Mouse (Mus musculus) hindbrain, embryonic 11.5 days (tissue): Measurements from ENCODE around the gene Cramp1l. TPM values are rescaled to one million over a fixed set of nuclear protein-coding genes. Genes with fewer than 3 reads are reported as not detected.

ENCODE experiments used
- ATAC-seq: fragments of 200-750 bp; cut with Nextera tagmentation; 2 replicates; pipeline ENCODE4 v1.8.0; 2017; ENCODE audit warnings: mild to moderate bottlenecking, moderate TSS enrichment, moderate library complexity; ENCODE audit not compliant: low FRiP score
- DNase-seq: peaks from one replicate; pipeline ENCODE4 v3.0.0-alpha.2; 2015; ENCODE audit warnings: low spot score
- H3K27ac ChIP-seq: fragments of 300-500 bp; sonication (generic); 2 replicates; pipeline ENCODE4 v1.5.1; 2014; ENCODE audit warnings: mild to moderate bottlenecking, low read depth, low read length
- H3K27me3 ChIP-seq: fragments of 300-500 bp; sonication (generic); 2 replicates; pipeline ENCODE4 v1.6.1; 2014; ENCODE audit warnings: mild to moderate bottlenecking, low read length, moderate library complexity, mixed read lengths; ENCODE audit not compliant: control insufficient read depth, insufficient read depth
- H3K36me3 ChIP-seq: fragments of 300-500 bp; sonication (generic); 2 replicates; pipeline ENCODE4 v1.6.1; 2014; ENCODE audit warnings: mild to moderate bottlenecking, low read length, moderate library complexity, mixed read lengths; ENCODE audit not compliant: control insufficient read depth, insufficient read depth
- H3K4me1 ChIP-seq: fragments of 300-500 bp; sonication (generic); replicated peaks from 2 replicates; pipeline ENCODE4 v1.6.1; 2014; ENCODE audit warnings: low read length, mixed read lengths; ENCODE audit not compliant: control insufficient read depth, insufficient read depth
- H3K4me2 ChIP-seq: fragments of 300-500 bp; sonication (generic); replicated peaks from 2 replicates; pipeline ENCODE4 v1.6.1; 2014; ENCODE audit warnings: mild to moderate bottlenecking, low read depth, low read length
- H3K4me3 ChIP-seq: fragments of 300-500 bp; sonication (generic); 2 replicates; pipeline ENCODE4 v1.5.1; 2014; ENCODE audit warnings: low read depth, low read length
- H3K9ac ChIP-seq: fragments of 300-500 bp; sonication (generic); 2 replicates; pipeline ENCODE4 v1.6.1; 2014; ENCODE audit warnings: low read depth, low read length
- H3K9me3 ChIP-seq: fragments of 300-500 bp; sonication (generic); 2 replicates; pipeline ENCODE4 v1.6.1; 2016; ENCODE audit warnings: low read length; ENCODE audit not compliant: control insufficient read depth
- WGBS: fragments of 180-500 bp; shearing (Covaris S2); extraction: QIAGEN DNeasy Blood & Tissue Kit; methylation state at CpG from one replicate; pipeline ENCODE4 v1.1.7; 2014; 5-methylcytosine and 5-hydroxymethylcytosine counted together
- polyA plus RNA-seq: library from polyadenylated mRNA; unstranded; fragments of >200 nt; fragmentation: Nextera tagmentation; extraction: Ambion mirVana; gene quantifications from 2 replicates; pipeline ENCODE4 v1.2.1, GENCODE M21; 2014

The Cramp1l gene
- 11.2 and 15.1 TPM in 2 replicates for polyA plus RNA-seq

GRCm38 (mm10) chr17:25015655-25016291 lies at the start of gene Cramp1l, which contains the start of gene Ift140:
TSS of gene Cramp1l (minus strand) at chr17:25015788.
TSS of gene Ift140 (plus strand) at chr17:25016085.
- WGBS = under 1% methylated on average over 52 of the region's 62 CpGs
- peak; percentile 100 for DNase-seq
- peak; percentile 98 for ATAC-seq
- Histone ChIP-seq H3K27me3 (no peaks in the 10 kb centered on the region), H3K4me1 (no peaks in the 10 kb centered on the region), H3K27ac (peak within 1 kb of the TSS; percentile 82), H3K4me2 (peak within 1 kb of the TSS; percentile 91), H3K9ac (peak within 1 kb of the TSS; percentile 99), H3K4me3 (peak within 1 kb of the TSS; percentile 99), H3K36me3 (no peaks in the 10 kb centered on the region), H3K9me3 (no peaks in the 10 kb centered on the region)

GRCm38 (mm10) chr17:25065189-25065588 lies 49.6 kb upstream of the Cramp1l start:
- no peaks in the 10 kb centered on the region for H3K27me3 ChIP-seq
- no peak overlapping the region for H3K27ac ChIP-seq
- no peak overlapping the region for H3K9ac ChIP-seq
- ATAC-seq = no peak
- WGBS = 85% methylated on average over 3 of the region's 3 CpGs
- no peak for DNase-seq
- no peaks in the 10 kb centered on the region for H3K4me1 ChIP-seq
- H3K9me3 ChIP-seq = no peaks in the 10 kb centered on the region
- H3K36me3 ChIP-seq = no peaks in the 10 kb centered on the region
- H3K4me2 ChIP-seq = no peak overlapping the region
- H3K4me3 ChIP-seq = no peak overlapping the region

- ATAC-seq = no peak
- Histone ChIP-seq H3K9me3 (no peaks in the 10 kb centered on the region), H3K27me3 (no peaks in the 10 kb centered on the region), H3K27ac (no peak overlapping the region), H3K4me2 (no peak overlapping the region), H3K36me3 (no peaks in the 10 kb centered on the region), H3K4me3 (no peak overlapping the region), H3K4me1 (no peaks in the 10 kb centered on the region), H3K9ac (no peak overlapping the region)
- no peak for DNase-seq
- 83% methylated on average over 9 of the region's 9 CpGs for WGBS
These were observed 48.8 kb upstream of the Cramp1l start for GRCm38 (mm10) chr17:25064351-25064750.

- H3K27ac ChIP-seq = no peak overlapping the region
- 93% methylated on average over 12 of the region's 12 CpGs for WGBS
- no peaks in the 10 kb centered on the region for H3K36me3 ChIP-seq
- no peak for DNase-seq
- no peak overlapping the region for H3K4me2 ChIP-seq
- no peaks in the 10 kb centered on the region for H3K27me3 ChIP-seq
- ATAC-seq = no peak
- no peak overlapping the region for H3K9ac ChIP-seq
- no peaks in the 10 kb centered on the region for H3K9me3 ChIP-seq
- no peaks in the 10 kb centered on the region for H3K4me1 ChIP-seq
- no peak overlapping the region for H3K4me3 ChIP-seq
These were observed 48.3 kb upstream of the Cramp1l start for GRCm38 (mm10) chr17:25063872-25064271.

GRCm38 (mm10) chr17:25063261-25063660 lies 47.7 kb upstream of the Cramp1l start:
- no peaks in the 10 kb centered on the region for H3K4me1 ChIP-seq
- no peak for DNase-seq
- H3K9ac ChIP-seq = no peak overlapping the region
- H3K27ac ChIP-seq = no peak overlapping the region
- no peaks in the 10 kb centered on the region for H3K36me3 ChIP-seq
- no peaks in the 10 kb centered on the region for H3K9me3 ChIP-seq
- WGBS = 81% methylated on average over 4 of the region's 4 CpGs
- no peaks in the 10 kb centered on the region for H3K27me3 ChIP-seq
- no peak overlapping the region for H3K4me3 ChIP-seq
- no peak overlapping the region for H3K4me2 ChIP-seq
- ATAC-seq = no peak

GRCm38 (mm10) chr17:25057041-25057440 lies 41.5 kb upstream of the Cramp1l start:
- no peak for ATAC-seq
- Histone ChIP-seq H3K9ac (no peak overlapping the region), H3K4me1 (no peaks in the 10 kb centered on the region), H3K9me3 (no peaks in the 10 kb centered on the region), H3K27ac (no peak overlapping the region), H3K4me2 (no peak overlapping the region), H3K27me3 (no peaks in the 10 kb centered on the region), H3K4me3 (no peak overlapping the region), H3K36me3 (no peaks in the 10 kb centered on the region)
- no peak for DNase-seq
- 84% methylated on average over 6 of the region's 6 CpGs for WGBS

GRCm38 (mm10) chr17:25053274-25053673 lies 37.7 kb upstream of the Cramp1l start:
- no peak overlapping the region for H3K9ac ChIP-seq
- DNase-seq (no peak), ATAC-seq (no peak)
- H3K4me2 ChIP-seq = no peak overlapping the region
- no peaks in the 10 kb centered on the region for H3K4me1 ChIP-seq
- no peaks in the 10 kb centered on the region for H3K36me3 ChIP-seq
- no peaks in the 10 kb centered on the region for H3K9me3 ChIP-seq
- no peaks in the 10 kb centered on the region for H3K27me3 ChIP-seq
- H3K4me3 ChIP-seq = no peak overlapping the region
- no peak overlapping the region for H3K27ac ChIP-seq
- 84% methylated on average over 9 of the region's 9 CpGs for WGBS

- no peak overlapping the region for H3K4me3 ChIP-seq
- H3K27ac ChIP-seq = no peak overlapping the region
- H3K4me1 ChIP-seq = no peaks in the 10 kb centered on the region
- H3K4me2 ChIP-seq = no peak overlapping the region
- H3K27me3 ChIP-seq = no peaks in the 10 kb centered on the region
- WGBS = 97% methylated on average over 5 of the region's 6 CpGs
- ATAC-seq (no peak), DNase-seq (no peak)
- no peak overlapping the region for H3K9ac ChIP-seq
- H3K9me3 ChIP-seq = no peaks in the 10 kb centered on the region
- no peaks in the 10 kb centered on the region for H3K36me3 ChIP-seq
These were observed 31.6 kb upstream of the Cramp1l start for GRCm38 (mm10) chr17:25047143-25047542.

- H3K9ac ChIP-seq = no peak overlapping the region
- no peaks in the 10 kb centered on the region for H3K36me3 ChIP-seq
- ATAC-seq (no peak), DNase-seq (no peak)
- no peak overlapping the region for H3K4me3 ChIP-seq
- no peak overlapping the region for H3K27ac ChIP-seq
- no peaks in the 10 kb centered on the region for H3K4me1 ChIP-seq
- WGBS = 88% methylated on average over 4 of the region's 4 CpGs
- no peaks in the 10 kb centered on the region for H3K27me3 ChIP-seq
- H3K9me3 ChIP-seq = no peaks in the 10 kb centered on the region
- no peak overlapping the region for H3K4me2 ChIP-seq
These were observed 29.7 kb upstream of the Cramp1l start for GRCm38 (mm10) chr17:25045281-25045680.
